Mouse (Mus musculus) right cerebral cortex, postnatal 14 days (tissue): ENCODE measurements around the gene Cog4.

Source experiments
- DNase-seq: peaks from one replicate; pipeline ENCODE4 v3.0.0; 2022

Gene Cog4

DNA sequence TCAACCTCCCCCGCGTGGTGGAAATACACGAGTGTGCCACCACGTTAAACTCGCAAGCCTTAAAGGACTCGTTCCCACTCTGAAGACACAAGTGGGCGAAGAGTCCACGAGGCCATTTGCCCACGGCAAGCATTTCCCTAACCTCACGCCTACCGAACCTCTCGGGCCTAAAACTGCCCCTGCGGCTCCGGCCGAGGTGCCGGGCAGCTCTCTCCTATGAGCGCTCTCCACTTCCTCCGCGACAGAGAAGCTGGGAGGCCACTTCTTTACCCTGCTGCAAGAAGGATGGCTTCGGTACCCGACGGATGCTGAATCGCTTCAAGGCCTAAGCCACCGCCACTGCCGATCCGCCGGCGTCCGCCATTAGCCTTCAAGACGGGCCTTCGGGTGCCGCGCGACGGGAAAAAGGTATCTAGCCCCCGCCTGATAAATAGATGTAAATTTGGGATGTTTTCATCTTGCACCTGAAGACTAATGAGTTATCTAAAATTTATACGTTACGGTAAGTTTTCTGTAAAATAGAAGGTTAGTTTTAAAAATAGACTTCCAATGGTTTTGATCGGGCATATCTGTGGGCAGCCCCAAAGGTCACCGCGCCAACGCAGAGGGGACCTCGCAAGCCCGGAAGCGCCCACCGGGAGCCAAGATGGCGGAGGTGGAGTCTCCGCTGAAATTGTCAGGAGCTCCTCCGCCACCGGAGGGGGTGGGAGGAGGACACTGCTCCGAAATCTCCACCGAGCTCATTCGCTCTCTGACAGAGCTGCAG, at the start of gene Cog4, which contains the start of gene Sf3b3:
Cog4 (plus strand) TSS at position 196 of the 766 bp plus-strand sequence.
Sf3b3 (minus strand) TSS at position 383 of the 766 bp plus-strand sequence.
- peak; percentile 81 for DNase-seq

DNA sequence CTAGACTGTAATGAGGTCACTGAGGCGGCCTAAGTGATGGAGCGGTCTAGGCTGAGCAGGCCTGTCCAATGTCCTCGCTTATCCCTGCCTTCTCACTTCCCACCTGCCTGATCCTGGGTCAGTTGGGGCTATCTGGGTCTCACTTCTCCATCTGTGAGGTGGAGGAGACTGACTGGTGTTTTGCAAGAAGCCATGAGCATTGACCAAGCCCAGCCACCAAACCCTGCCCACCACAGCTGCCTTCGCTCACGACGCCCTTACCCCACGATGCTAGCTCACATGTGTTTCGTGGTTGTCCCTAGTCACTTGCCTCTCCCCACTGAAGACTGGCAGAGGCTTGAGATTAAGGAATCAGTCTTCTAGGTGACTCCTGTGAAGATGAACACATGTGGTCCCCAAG, 49.3 kb upstream of the Cog4 start:
- no peak for DNase-seq

DNA sequence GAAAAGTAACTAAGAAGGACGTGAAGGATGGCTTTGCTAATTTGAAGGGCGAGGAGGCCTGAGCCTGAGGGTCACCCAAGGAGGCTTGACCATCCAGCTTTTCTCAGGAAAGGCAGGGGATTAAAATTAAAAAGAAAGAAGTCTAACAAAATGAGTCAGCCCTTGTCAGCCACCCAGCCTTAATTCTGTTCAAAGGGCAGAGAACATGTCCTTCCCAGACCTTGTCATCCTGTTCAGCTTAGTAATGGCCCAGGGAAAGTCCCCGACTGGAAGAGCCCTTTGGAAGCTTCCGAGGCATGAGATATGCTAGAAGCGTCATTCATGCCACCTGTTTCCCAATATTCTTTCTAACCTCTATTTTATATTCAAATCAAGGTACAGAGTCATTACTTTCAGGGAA, 43.4 kb upstream of the Cog4 start:
- DNase-seq = no peak

DNA sequence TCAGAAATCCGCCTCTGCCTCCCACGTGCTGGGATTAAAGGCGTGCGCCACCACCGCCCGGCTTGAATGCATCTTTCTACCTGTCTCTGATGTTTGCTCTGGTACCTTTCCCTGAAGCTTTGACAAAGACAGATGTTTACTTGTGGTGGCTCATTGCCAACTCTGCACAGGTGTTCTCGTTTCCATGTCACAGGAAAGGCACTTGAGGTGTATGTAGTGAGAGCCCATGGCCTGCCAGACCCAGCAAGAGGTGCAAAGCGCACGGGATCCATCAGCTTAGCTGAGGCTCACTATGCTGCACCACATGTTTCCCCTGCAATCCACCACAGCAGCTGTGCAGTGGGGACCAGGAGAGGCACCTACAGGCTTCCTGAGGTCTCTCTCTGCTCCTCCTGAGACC, 42.5 kb upstream of the Cog4 start:
- no peak for DNase-seq

DNA sequence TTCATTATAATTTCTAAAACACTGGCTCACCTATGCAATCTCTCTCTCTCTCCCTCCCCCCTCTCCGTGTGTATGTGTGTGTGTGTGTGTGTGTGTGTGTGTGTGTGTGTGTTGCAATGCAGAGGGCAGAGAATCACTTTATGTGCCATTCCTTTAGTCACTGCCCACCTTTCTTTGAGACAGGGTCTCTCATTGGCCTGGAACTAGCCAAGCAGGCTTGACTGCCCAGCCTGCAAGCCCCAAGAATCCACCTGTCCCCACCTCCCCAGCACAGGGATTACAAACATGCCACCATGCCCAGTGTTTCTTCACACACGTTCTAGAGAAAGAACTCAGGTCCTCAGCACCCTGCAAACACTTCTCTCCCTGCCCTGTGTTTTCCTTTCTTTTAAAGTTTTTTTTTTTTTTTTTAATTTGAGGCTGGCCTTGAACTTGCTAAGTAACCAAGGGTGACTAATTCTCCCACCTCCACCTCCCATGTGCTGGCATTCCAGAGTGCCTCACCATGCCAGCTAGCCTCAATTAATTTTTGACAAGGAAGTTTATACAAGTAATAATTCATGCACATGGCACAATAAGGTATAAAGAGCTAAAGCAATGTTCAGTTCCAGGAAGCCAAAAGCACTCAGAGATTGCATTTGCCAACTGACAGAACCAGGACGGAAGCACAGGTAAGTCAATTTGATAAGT, 41.4 kb upstream of the Cog4 start:
- DNase-seq = no peak

DNA sequence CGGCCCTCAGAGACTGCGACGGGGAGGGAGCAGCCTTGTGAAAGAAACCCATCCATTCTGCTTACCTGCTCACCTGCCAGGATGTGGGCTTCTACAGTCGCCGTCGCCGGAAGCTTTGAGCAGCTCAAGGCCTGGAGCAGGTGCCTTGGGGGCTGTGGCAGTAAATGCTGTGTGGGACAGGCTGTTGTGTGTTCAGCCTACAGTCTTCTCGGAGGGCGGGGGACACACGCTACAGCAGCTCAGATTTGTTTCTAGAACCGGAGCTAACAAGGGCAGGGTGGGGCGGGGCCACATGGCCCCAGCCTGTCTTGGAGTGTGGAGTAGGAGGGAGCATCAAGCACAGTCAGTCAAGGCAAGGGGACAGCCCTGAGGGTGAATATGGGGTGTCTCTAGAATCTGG, 40.7 kb upstream of the Cog4 start, which contains the start of gene Il34:
Il34 (minus strand) TSS at position 256 of the 400 bp plus-strand sequence.
- DNase-seq = no peak

DNA sequence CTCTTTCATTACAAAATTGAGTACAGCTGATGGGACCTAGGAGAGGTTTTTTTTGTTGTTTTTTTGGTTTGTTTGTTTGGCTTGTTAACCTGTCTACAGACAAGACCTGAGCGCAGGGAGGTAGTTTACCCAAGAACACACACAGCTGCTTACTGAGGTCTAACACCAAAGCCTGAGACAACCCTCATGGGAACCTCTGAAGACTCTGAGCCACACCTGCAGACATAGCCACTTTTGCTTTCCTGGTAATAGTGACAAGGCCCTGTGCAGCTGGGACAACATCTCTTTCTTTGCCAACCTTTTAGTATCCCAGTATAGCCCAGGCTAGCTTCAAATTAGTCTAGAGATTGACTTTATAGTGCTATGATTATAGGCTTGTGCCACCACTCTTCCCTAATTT, 40.3 kb upstream of the Cog4 start:
- DNase-seq = no peak

DNA sequence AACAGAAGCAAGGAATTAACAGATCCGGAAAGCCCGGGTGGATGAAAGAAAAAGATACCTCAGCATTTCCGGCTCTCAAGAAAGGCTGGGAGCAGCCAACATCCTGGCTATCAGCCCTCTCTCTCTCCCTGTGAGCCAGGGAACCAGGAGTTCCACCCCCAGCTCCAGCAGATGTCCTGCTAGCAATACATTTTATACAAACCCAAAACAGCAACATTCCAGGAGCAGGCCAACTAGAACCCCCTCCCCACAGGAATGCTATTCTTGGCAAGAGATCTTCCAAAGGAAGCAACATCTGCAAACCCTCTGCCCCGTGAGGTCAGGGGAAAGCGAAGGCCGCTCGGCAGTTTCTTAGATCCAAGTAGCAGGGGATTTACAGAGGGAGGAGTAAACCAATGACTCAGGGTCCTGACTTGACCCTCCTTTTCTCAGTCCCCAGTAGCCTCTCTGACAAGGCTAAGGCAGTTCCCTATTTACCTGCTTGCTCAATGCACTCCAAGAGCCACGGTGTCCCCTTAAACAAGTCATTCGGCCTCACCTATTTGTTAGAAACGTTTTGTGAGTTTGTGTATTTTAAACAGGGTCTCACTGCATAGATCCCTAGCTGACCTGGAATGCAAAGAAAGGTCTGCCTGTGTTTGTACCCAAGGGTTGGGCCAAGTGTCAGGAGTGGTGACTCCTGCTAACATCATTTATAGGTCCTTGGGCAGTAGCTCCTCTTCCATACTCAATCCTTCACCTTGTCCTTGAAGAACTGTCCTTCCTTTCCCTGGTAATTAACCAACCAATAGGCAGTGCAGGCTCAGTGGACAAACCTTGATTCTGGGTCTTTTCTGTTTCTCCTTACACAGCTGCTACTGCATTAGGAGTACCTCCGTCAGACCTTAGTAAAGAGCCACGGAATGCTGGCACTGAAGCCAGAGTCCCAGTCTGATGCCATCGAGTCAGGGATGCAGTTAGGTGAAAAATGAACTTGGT, 37.6 kb upstream of the Cog4 start:
- DNase-seq = no peak

DNA sequence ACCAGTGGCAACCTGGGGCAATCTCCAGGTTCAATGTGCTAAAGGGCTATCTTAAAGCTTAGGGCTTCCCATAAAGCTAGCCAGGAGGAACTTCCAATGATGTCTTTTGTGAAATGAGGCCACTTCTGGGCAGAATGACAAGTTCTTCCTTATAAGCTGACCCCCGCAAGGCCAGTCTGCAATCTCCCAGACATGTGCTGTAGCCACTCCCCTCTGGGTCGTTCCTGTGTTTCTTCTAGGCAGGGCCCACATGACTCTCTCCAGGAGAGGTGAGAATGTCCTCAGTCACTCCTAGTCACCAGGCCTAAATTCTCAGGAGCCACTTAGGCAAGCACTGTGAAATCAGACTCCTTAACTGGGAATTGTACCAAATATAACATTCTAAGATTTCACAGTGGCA, 36.6 kb upstream of the Cog4 start:
- DNase-seq = no peak

DNA sequence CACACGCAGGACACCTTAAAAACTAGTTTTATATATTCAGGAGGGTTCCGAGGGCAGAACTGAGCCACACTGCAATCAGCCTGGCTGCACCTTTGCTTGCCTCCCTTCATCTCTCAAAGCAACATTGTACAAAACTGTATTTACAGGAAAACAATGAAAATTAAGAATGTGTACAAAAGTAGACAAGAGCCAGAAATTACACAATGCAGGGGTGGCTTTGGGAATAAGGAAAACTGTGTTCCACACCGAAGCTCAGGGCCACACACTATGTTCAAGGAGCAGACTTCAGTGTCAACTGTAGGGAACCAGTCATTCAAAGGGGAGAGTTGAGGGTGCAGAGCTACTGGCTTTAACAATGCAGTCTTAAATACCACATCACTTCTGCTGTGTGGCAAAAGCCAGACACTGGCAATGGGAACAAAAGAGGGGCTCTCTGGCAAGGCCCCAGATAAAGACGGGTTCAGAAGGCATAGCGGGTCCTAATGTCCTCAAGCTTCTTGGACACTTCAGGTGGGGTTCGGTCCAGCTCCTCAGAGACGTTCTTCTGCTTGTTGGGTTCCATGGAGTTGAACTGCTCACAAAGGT, 35.8 kb upstream of the Cog4 start:
- no peak for DNase-seq

DNA sequence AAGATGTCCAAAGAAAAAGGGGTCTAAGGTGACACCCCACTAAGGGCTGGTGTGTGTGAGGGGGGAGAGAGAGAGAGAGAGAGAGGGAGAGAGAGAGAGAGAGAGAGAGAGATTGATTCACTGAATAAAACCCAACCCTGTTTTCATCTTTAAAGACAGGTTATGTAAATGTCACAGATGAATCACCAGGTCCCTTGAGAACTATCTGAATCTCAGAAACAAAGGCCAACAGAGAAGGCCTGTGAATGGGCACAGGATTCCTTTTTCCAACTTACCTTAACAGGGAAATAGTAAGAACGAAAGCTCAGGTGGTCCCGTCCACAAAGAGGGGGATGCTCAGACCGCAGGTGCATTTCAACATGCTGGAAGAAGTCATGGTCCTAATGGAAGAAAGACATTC, 35.3 kb upstream of the Cog4 start:
- DNase-seq = no peak

DNA sequence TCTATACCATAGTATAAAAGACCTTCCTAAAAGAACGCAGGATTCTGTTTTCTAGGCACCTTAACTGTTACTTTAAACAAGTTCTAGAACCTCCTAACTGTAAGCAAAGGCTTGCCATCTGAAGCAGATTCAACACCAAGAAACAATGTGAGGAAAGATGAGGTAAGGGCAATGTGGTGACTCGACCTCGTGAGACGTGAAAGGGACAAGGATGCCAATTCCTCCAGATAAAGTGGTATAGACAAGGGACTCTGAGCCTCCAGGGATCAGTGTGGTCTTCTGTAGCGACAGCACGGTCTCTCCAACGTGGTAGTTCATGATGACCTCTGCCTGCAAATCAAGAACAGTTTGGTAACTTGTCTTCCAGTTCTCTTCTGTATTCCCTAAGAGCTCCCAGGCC, 34.6 kb upstream of the Cog4 start:
- DNase-seq = no peak

DNA sequence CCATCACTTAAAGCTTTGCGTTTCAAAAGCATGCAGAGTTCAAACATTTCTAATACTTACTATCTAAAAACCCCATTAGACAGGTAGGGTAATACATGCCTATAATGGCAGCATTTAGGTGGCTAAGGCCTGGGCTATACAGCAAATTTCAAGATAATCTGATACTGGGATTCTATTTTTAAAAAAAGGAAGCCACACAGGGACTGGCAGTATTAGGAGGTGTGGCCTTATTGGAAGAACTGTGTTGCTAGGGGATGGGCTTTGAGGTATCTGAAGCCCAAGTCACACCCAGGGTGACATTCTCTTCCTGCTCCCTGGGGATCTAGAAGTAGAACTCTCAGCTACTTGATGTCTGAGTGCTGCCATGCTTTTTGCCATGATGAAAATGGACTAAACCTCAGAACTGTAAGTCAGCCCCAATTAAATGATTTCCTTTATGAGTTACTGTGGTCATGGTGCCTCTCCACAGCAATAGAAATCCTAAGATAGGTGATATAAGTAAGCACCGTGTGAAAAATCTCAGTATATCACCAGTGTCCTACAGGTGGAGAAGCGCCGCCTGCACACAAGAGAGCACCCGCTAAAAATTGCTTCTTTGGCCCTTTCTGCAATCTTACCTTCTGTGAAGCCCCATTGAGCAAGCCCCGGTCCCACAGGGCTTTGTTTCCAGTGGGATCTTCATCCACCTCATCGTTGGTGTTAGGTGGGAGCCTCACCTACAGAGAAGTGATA, 33.9 kb upstream of the Cog4 start:
- DNase-seq = no peak

DNA sequence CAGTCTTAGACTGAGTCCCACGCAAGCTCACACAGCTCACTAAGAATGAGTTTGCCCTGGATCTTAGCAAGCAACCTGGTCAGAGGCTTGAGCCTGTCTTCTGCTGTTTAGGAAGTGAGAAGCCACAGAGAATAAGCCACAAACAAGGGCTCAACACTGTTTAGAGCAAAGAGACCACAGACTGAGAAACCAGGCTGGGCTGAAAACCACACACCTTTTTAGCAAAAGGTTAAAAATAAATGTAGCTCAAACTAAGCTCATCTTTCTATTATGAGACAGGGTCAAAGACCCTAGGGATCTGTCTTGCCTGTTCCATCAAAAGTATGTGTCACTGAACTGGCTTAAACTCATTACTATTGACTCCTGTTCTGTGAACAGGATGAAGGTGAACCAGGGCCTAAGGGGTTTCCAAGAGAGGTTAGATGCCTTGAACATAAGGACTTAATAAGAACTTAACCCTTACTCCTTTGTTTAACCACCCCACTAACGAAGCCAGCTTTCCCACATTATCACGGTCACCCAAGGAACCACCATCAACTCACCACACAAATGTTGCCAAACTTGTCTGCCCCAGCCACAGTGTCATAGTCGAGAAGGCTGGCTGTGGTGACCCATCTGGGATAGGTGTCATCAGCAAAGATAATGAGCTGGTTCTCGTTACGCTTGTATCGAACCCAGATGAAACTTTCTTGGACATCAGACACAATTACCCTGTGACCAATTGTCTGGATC, 33.2 kb upstream of the Cog4 start:
- DNase-seq = no peak

DNA sequence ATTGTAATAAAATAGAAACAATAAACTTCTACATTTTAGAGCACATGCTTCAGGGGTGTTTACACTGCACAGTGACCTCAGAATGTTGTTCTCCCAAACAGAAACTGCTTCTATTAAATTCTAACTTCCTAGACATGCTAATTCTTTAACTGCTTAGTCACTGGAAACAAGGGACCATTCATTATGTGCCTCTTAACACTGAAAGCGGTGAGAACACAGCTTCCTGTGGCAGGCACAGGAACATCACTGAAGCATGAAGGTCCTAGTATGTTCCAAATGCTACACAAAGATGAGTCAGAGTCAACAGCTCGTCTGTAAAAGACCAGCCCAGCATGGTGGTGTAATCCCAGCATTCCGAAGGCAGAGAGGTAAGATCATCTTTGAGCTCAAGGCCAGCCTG, 31.1 kb upstream of the Cog4 start:
- DNase-seq = no peak

DNA sequence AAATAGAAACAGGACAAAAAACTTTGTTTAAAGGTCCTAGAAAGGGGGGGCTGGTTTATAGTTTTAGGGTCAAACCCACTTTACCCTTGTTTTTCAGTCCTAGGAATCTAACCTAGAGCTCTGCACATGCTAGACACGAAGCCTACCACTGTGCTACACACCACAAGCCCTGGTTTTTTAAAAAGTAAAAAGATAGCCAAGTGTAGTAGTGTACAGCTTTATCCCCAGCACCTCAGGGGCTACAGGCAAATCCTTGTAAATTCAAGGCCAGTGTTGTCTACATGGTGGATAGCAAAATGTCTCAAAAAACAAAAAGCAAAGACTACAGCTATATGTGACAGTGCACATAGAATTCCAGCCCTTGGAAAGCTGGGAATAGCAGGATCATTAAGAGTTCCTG, 29.4 kb upstream of the Cog4 start:
- no peak for DNase-seq

DNA sequence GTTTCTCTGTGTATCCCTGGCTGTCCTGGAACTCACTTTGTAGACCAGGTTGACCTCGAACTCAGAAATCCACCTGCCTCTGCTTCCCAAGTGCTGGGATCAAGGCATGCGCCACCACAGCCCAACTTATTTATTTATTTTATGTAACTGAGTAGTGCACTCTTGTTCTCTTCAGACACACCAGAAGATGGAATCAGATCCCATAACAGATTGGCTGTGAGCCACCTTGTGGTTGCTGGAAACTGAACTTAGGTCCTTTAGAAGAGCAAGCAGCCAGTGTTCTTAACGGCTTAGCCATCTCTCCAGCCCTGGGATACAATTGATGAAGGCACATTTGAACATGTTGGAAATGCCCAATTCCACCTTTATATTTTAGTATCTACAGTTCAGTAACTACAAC, 27.8 kb upstream of the Cog4 start:
- DNase-seq = no peak

DNA sequence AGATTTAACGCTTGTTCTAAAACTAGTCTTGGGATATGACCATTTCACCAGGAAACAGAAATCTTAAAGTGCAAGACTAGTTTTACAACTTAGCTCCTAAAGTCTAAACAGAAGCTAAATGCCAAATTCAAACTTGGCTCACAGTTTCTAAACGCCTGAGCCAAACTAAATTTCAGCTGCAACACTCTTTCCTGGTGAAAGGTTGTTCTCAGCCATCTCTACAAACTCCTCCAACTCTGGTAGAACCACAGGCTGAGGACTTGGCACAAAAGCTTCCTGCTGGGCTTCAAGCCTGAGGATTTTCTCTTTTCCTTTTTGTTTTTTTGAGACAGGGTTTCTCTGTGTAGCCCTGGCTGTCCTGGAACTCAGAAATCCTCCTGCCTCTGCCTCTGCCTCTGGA, 26.1 kb upstream of the Cog4 start:
- no peak for DNase-seq

DNA sequence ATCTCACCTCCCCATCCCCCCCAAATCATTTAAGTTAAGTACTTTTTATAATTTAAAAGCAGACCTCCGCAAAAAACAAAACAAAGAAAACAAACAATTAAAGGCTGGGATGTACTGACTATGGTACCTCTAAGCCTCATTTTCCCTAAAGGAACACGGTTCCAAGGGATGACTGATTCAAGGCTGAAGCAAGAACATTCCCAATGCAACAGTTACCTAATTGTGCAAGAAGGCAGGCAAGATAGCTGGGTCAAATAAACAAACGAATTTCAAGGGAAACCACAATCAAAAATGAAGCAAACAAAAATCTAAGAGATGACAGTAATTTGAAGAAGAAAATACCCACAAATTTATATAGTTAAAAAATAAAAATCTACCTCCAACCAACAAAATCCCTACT, 24.4 kb upstream of the Cog4 start:
- no peak for DNase-seq

DNA sequence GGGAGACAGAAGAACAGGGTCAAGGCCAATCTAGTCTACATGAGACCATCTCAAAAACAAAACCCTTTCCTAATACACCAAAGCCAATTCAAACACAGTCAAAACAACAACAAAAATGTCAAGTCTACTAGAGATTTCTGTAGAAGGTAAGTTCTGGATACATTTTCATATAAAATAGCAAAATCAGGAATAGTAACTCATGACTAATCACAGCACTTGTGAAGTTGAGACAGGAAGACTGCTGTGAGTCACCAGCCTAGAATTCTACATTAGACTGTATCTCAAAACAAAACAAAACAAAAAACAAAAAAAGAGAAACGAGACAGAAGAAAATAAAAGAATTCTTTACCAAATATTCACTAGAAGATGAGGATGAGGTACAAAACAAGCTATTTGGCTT, 21.5 kb upstream of the Cog4 start:
- no peak for DNase-seq

DNA sequence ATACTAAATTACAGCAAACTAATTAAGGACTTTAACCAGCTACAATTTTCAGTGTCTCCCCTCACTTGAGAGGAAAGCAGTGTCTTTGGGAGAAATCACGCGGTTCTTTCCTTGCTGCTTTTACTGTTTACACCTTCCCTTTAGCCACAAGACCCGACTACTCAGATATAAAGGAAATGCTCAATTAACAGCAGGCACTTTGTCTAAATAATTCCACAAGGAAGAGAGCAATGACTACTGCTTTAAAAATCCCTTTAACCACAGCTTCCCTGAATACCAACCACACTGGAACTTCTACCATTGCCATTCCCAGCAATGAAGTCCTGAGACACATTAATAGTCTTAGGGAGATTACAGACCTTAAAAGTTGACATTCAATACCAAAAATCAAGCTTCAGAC, 17.9 kb upstream of the Cog4 start:
- no peak for DNase-seq

DNA sequence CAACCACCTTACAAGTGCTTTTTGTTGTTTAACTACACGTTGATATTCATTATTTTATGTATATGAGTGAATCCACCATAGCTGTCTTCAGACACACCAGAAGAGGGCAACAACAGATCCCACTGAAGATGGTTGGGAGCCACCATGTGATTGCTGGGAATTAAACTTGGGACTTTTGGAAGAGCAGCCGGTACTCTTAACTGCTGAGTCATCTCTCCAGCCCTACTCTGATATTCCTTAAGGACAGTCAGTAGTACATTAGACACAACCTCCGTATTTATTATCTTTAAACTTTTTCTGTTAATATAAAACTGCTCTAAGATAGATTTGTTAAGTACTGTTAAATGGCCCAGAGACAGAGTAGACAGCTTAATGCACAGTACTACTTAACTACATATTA, 14.4 kb upstream of the Cog4 start:
- no peak for DNase-seq
